Mouse (Mus musculus): Measurements from ENCODE around the gene Abcc4.
A peak's percentile ranks its signal among the peaks of the same experiment; 100 is the strongest.
"Not testable (repeated sequence)": the region's sequence is repeated elsewhere in the genome, so short reads cannot be mapped to it uniquely, and the experiment has no call there.

Abcc4 gene

DNA sequence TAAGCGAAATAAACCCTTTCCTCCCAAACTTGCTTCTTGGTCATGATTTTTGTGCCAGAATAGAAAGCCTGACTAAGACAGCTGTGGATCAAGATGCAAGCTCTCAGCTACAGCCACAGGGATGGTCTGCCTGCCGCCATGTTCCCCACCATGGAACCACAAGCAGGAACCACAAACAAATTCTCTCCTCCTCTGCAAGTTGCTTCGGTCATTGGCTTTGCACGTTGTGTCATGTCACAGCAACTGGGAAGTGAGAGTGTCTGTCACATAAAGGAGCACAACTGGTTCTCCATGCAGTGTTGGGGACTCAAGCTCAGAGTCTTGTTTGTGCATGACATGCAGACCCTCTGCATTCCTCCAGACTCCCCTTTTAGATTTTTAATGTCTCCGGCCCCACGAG is 20.4 kb downstream of the Abcc4 start:
- Histone ChIP-seq H3K4me1 (replicated peaks; ENCODE audit: low read depth, low read length) (peaks cover 81% of the 10 kb centered on the region), H3K9me3 (ENCODE audit: low read length) (no peaks in the 10 kb centered on the region), H3K4me3 (replicated peaks; ENCODE audit: low read length) (no peak overlapping the region), H3K36me3 (ENCODE audit: insufficient read depth, low read length) (peaks cover 66% of the 10 kb centered on the region), H3K27me3 (ENCODE audit: insufficient read depth, low read length) (no peaks in the 10 kb centered on the region)
- no peak for TF ChIP-seq NANOG (IDR thresholded peaks at IDR 0.05; ENCODE audit: borderline replicate concordance, low read length)
- TF ChIP-seq POU5F1 (IDR thresholded peaks at IDR 0.05; ENCODE audit: borderline replicate concordance, low read length) = no peak
- TF ChIP-seq CTCF (conservative IDR thresholded peaks at IDR 0.05; ENCODE audit: low read length) = no peak

DNA sequence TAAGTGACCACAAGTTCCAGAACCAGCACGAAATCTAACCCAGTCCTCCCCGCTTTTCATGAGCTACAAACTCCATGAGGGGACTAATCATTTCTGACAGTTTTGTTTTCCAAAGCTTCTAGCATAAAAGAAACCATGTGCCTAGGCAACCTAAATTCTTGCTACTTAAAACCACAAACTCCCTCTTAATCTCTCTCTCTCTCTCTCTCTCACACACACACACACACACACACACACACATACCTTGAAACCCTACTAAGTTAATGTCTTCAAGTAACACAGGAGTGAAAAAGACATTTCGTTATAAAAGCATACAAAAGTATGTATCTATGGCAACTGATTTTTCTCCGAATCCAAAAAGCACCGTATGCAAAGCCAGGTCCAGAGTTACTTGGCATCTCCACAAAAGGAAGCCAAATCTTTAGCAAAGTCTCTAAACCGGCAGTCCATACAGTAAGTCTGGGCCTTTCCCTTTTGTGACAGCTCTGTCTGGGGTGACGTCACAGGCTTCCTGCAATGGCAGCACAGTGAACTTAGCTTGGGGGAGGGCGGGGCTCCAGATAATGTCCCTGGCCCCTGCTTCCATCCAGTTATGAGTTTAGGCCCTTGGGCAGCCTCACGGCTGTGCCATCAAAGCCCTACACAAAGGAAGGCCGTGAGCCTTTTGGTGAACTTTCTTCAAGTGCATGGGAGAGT is 23.5 kb downstream of the Abcc4 start:
- no peak for TF ChIP-seq CTCF (conservative IDR thresholded peaks at IDR 0.05; ENCODE audit: low read length)
- TF ChIP-seq POU5F1 (IDR thresholded peaks at IDR 0.05; ENCODE audit: borderline replicate concordance, low read length) = no peak
- no peak for TF ChIP-seq NANOG (IDR thresholded peaks at IDR 0.05; ENCODE audit: borderline replicate concordance, low read length)
- Histone ChIP-seq H3K4me3 (replicated peaks; ENCODE audit: low read length) (no peak overlapping the region), H3K9me3 (ENCODE audit: low read length) (no peaks in the 10 kb centered on the region), H3K4me1 (replicated peaks; ENCODE audit: low read depth, low read length) (peaks cover 81% of the 10 kb centered on the region), H3K27me3 (ENCODE audit: insufficient read depth, low read length) (no peaks in the 10 kb centered on the region), H3K36me3 (ENCODE audit: insufficient read depth, low read length) (peaks cover 73% of the 10 kb centered on the region)

DNA sequence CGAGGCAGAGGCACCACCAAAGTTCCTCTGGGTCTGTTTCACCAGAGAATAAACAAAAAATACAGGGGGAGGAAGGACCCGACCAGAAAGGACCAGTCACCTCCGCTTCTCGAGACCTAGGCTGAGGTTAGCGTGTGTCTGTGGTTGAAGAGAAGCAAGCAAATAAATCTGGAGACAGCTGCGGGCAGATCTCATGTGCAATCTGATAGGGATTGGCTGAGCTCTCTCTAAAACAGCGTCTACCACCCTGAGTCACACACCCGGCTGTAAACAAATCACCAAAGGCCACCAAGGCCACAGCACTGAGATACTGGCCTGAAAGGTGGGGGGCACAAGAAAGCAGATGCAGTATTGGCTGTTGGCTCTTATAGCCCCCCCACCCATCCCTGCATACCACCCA is 24.9 kb downstream of the Abcc4 start:
- TF ChIP-seq NANOG (IDR thresholded peaks at IDR 0.05; ENCODE audit: borderline replicate concordance, low read length) (no peak), POU5F1 (IDR thresholded peaks at IDR 0.05; ENCODE audit: borderline replicate concordance, low read length) (no peak), CTCF (conservative IDR thresholded peaks at IDR 0.05; ENCODE audit: low read length) (no peak)
- Histone ChIP-seq H3K36me3 (ENCODE audit: insufficient read depth, low read length) (peaks cover 71% of the 10 kb centered on the region), H3K4me1 (replicated peaks; ENCODE audit: low read depth, low read length) (peaks cover 82% of the 10 kb centered on the region)

DNA sequence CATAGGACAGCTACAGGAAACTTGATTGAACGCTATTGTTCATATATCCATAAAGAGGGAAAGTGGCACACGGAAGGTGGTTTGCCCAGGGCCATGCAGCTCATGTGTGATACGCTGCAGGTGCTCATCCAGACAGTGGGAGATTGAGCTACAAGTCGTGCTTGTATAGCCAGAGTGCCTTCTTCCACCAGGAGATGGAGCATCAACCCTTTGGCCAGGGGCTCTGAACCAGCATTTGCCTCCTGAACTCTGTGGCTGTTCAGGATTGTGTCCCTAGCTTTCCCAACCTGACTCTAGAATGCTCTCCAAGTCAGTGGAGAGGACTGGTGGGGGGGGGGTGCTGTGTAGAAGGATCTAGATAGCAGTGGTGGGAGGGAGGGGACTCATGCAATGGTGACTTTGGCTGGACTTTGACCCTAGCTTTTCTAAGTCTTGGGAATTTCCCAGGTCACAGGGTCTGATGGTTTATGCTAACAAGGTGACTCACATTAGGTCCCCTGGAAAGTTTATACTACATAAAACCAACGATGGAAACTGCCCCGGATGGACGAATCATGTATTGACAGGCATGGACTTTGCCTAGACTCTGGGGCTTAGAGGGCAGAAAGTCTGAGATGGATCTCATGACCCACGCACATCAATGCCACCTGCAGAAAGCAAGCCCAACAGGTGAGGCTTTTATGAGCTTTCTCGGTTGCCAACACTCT is 27.6 kb downstream of the Abcc4 start:
- TF ChIP-seq NANOG (IDR thresholded peaks at IDR 0.05; ENCODE audit: borderline replicate concordance, low read length) (no peak), POU5F1 (IDR thresholded peaks at IDR 0.05; ENCODE audit: borderline replicate concordance, low read length) (no peak), CTCF (conservative IDR thresholded peaks at IDR 0.05; ENCODE audit: low read length) (no peak)
- Histone ChIP-seq H3K4me1 (replicated peaks; ENCODE audit: low read depth, low read length) (peaks cover 98% of the 10 kb centered on the region), H3K36me3 (ENCODE audit: insufficient read depth, low read length) (peaks cover 66% of the 10 kb centered on the region), H3K27me3 (ENCODE audit: insufficient read depth, low read length) (no peaks in the 10 kb centered on the region), H3K4me3 (replicated peaks; ENCODE audit: low read length) (no peak overlapping the region), H3K9me3 (ENCODE audit: low read length) (no peaks in the 10 kb centered on the region)

More for the DNA sequence above, 24.9 kb downstream of the Abcc4 start:
- no peaks in the 10 kb centered on the region for H3K9me3 ChIP-seq (ENCODE audit: low read length)
- H3K27me3 ChIP-seq (ENCODE audit: insufficient read depth, low read length) = no peaks in the 10 kb centered on the region
- H3K4me3 ChIP-seq (replicated peaks; ENCODE audit: low read length) = no peak overlapping the region

DNA sequence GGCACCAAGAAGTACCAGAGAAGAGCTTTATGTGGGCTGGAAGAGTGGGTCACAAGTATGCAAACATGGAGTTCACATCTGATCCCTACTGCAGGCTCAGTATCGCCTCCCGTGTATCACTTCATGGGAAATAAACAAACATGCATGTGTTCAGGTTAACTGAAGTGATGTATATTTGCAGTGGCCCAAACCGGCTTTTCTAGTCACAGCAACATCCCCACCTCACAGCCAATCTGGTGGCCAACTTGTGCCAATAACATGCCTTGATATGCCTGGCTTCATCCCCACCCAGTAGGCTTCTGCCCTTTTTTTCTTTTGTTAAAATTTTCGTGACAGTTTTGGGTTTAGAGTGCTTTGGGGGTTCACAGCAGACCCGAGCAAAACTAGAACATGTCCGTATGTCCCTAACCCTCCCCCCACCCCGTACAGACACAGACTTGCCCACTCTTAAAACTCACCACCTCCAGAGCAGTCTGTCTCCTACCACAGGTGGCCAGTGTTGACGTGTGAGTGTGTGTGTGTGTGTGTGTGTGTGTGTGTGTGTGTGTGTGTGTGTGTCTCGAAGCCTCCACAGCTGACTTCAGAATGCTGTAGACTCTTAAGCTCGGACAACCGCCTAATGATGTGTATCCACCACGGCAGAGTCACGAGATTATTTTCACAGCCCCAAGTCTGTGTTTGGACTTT is 29.6 kb downstream of the Abcc4 start:
- no peaks in the 10 kb centered on the region for H3K27me3 ChIP-seq (ENCODE audit: insufficient read depth, low read length)
- peaks cover 93% of the 10 kb centered on the region for H3K4me1 ChIP-seq (replicated peaks; ENCODE audit: low read depth, low read length)
- no peak for TF ChIP-seq NANOG (IDR thresholded peaks at IDR 0.05; ENCODE audit: borderline replicate concordance, low read length)
- TF ChIP-seq CTCF (conservative IDR thresholded peaks at IDR 0.05; ENCODE audit: low read length) = no peak
- no peak for TF ChIP-seq POU5F1 (IDR thresholded peaks at IDR 0.05; ENCODE audit: borderline replicate concordance, low read length)
- peaks cover 6% of the 10 kb centered on the region; the same call in 1 of the 2 replicates for H3K9me3 ChIP-seq (ENCODE audit: low read length)
- peaks cover 64% of the 10 kb centered on the region for H3K36me3 ChIP-seq (ENCODE audit: insufficient read depth, low read length)
- no peak overlapping the region for H3K4me3 ChIP-seq (replicated peaks; ENCODE audit: low read length)

DNA sequence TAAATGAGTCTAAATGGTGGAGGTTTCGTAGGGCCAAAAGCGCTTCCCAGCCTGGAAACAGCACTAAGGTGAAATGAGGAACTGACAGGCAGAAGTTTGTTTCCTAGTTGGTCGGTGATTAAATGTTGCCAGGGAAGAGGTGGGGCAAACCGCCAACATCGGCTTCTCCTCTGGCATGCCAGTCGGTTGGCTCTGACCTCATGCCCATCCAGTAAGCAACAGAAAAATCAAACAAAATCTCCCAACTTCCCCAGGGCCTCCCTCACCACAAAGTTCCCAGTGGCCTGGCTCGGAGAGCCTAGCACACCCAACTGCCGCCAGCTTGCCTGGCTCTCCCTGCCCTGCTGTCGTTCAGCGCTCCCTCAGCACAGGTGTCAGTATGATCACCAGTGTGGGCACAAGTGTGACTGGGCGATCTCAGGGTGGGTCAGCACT is 31.3 kb downstream of the Abcc4 start:
- Histone ChIP-seq H3K4me1 (replicated peaks; ENCODE audit: low read depth, low read length) (peaks cover 93% of the 10 kb centered on the region), H3K27me3 (ENCODE audit: insufficient read depth, low read length) (no peaks in the 10 kb centered on the region), H3K36me3 (ENCODE audit: insufficient read depth, low read length) (peaks cover 68% of the 10 kb centered on the region), H3K4me3 (replicated peaks; ENCODE audit: low read length) (no peak overlapping the region; the same call in 1 of the 2 replicates), H3K9me3 (ENCODE audit: low read length) (peaks cover 6% of the 10 kb centered on the region; the same call in 1 of the 2 replicates)
- TF ChIP-seq NANOG (IDR thresholded peaks at IDR 0.05; ENCODE audit: borderline replicate concordance, low read length) = no peak
- TF ChIP-seq CTCF (conservative IDR thresholded peaks at IDR 0.05; ENCODE audit: low read length) = no peak
- no peak for TF ChIP-seq POU5F1 (IDR thresholded peaks at IDR 0.05; ENCODE audit: borderline replicate concordance, low read length)

DNA sequence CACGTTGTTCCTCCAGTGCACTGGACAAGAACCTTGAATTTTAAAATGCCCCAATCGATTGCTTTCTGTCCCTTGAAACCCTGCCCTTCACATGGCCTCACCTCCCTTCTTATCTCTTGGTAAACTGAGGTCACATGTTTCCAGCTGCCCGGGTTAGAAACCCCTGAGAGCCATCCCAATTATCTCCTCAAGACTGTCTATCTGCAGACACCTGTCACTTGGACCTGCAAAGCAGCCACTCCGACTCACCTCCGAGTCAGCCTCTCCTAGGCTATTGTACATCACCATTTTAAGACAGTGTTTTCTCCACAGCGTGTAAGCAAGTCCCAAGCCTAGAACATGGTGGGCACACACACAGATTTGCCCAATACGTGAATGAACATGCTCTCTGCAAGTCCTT is 31.8 kb downstream of the Abcc4 start:
- Histone ChIP-seq H3K4me3 (replicated peaks; ENCODE audit: low read length) (peak overlapping the region; percentile 48), H3K36me3 (ENCODE audit: insufficient read depth, low read length) (peaks cover 67% of the 10 kb centered on the region), H3K9me3 (ENCODE audit: low read length) (peaks cover 6% of the 10 kb centered on the region; the same call in 1 of the 2 replicates), H3K27me3 (ENCODE audit: insufficient read depth, low read length) (no peaks in the 10 kb centered on the region), H3K4me1 (replicated peaks; ENCODE audit: low read depth, low read length) (peaks cover 91% of the 10 kb centered on the region)
- TF ChIP-seq POU5F1 (IDR thresholded peaks at IDR 0.05; ENCODE audit: borderline replicate concordance, low read length) (no peak), NANOG (IDR thresholded peaks at IDR 0.05; ENCODE audit: borderline replicate concordance, low read length) (no peak), CTCF (conservative IDR thresholded peaks at IDR 0.05; ENCODE audit: low read length) (no peak)

DNA sequence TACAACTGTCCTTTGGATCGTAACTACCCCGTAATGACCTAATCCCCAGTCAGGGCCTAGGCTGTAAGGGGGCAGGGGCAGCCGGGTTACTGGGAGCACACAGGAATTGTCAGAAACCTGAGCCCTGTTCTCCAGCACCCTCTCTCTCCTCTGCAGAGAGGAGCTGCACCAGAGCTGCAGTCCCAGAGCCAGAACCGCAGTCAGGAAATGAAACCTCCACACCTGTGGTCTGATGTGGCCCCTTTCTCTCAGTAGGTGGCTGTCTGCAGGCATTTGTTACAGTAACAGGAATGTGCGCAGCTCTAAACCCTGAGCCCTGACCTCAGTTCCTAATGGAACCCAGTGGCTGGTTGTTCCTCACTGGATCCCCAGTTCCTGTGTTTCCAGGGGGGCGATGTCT is 32.5 kb downstream of the Abcc4 start:
- TF ChIP-seq NANOG (IDR thresholded peaks at IDR 0.05; ENCODE audit: borderline replicate concordance, low read length) (no peak), CTCF (conservative IDR thresholded peaks at IDR 0.05; ENCODE audit: low read length) (no peak), POU5F1 (IDR thresholded peaks at IDR 0.05; ENCODE audit: borderline replicate concordance, low read length) (no peak)
- Histone ChIP-seq H3K36me3 (ENCODE audit: insufficient read depth, low read length) (peaks cover 67% of the 10 kb centered on the region), H3K4me1 (replicated peaks; ENCODE audit: low read depth, low read length) (peaks cover 91% of the 10 kb centered on the region)

DNA sequence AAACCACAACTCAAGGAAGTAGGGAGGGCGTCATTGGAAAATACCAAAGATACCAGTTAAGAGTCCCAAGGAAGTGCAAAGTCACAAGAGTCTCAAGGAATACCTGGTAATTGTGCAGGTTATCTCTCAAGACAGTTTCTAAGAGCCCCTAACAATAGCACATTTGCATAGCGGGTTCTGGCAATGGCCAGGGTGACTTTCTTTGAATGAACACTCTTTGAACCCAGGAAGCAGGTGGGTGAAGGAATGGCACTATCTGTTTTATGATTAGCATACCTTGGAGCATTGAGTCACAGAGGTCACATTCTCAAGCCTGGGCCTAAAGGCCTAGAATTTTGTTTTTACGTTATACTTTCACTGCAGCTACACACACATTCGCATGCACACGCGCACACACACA is 33.1 kb downstream of the Abcc4 start:
- peaks cover 91% of the 10 kb centered on the region for H3K4me1 ChIP-seq (replicated peaks; ENCODE audit: low read depth, low read length)
- H3K9me3 ChIP-seq (ENCODE audit: low read length); H3K27me3 ChIP-seq (ENCODE audit: insufficient read depth, low read length); H3K4me3 ChIP-seq (replicated peaks; ENCODE audit: low read length): not testable (repeated sequence)
- peaks cover 72% of the 10 kb centered on the region for H3K36me3 ChIP-seq (ENCODE audit: insufficient read depth, low read length)

More for the DNA sequence above, 32.5 kb downstream of the Abcc4 start:
- Histone ChIP-seq H3K9me3 (ENCODE audit: low read length) (peaks cover 6% of the 10 kb centered on the region; the same call in 1 of the 2 replicates), H3K4me3 (replicated peaks; ENCODE audit: low read length) (peak overlapping the region; percentile 48), H3K27me3 (ENCODE audit: insufficient read depth, low read length) (no peaks in the 10 kb centered on the region)

Data from E14TG2a.4 (cell line).